ENCODE assay signal across 37 mouse cellular contexts in genomic region chr8:122626896-122627295, GRCm38 (mm10). TPM values are rescaled to one million over a fixed set of nuclear protein-coding genes. Genes with fewer than 3 reads are reported as not detected.
DNase-seq lines count a peak whose midpoint lies in the region; ATAC-seq and TF ChIP-seq lines count a peak whose summit lies in the region.
"Had no signal": no experiment of that assay in that cellular context is flagged by ENCODE, and none has a peak within 500 bp of the region (broad histone marks: within the 10 kb centered on the region; RNA-seq: fewer than 3 reads in every experiment).

No protein-coding gene starts in this region.

- TF ChIP-seq EP300 in stomach, postnatal 0 days (optimal IDR thresholded peaks at IDR 0.05), result no peak

- intact Hi-C loops in gastrocnemius, adult 2 months (cut with DNase I), result no loop called here
- intact Hi-C loops in gastrocnemius, postnatal 36 days (cut with DNase I), result no loop called here

- no peak overlapping the region for H3K9ac ChIP-seq in stomach, embryonic 15.5 days
- no peak overlapping the region for H3K9ac ChIP-seq in stomach, postnatal 0 days (ENCODE audit: low read length)
- H3K9ac ChIP-seq: limb, embryonic 12.5 days; midbrain, embryonic 13.5 days had no signal

- no peak for DNase-seq in gastrocnemius, adult 2 months
- no peak for DNase-seq in gastrocnemius, postnatal 36 days
- DNase-seq in stomach, postnatal 0 days (ENCODE audit: low spot score), result no peak
- DNase-seq in brain, adult 2 months (ENCODE audit: low read depth, low spot score), result peak; percentile 58
- no peak for DNase-seq in lung, postnatal 36 days
- DNase-seq: adrenal gland, postnatal 25 days; cerebellum, postnatal 14 days; kidney, adult 9 months; lung, adult 2 months; lung, postnatal 14 days; right cerebral cortex, postnatal 25 days; thymus, adult 2 months had no signal

- WGBS in stomach, embryonic 15.5 days, result 88% methylated on average over 2 of the region's 2 CpGs
- WGBS in stomach, postnatal 0 days, result 69% methylated on average over 2 of the region's 2 CpGs

- peak; percentile 16; the same call in 1 of the 2 replicates for ATAC-seq in stomach, embryonic 15.5 days (ENCODE audit: insufficient read depth, low FRiP score, low read depth)
- no peak for ATAC-seq in stomach, postnatal 0 days (ENCODE audit: low FRiP score, low TSS enrichment)
- 0 out of 2 replicates have a peak, but pooled peaks have one; percentile 5 for ATAC-seq in megakaryocyte-erythroid progenitor cell, adult 5-6 weeks (replicated peaks; ENCODE audit: low FRiP score, low TSS enrichment, poor library complexity, severe bottlenecking)
- no peak for ATAC-seq in inflammation-experienced regulatory T-cells, adult 6 months
- ATAC-seq: forebrain, embryonic 14.5 days; intestine, postnatal 0 days; midbrain, embryonic 13.5 days had no signal

- no peak overlapping the region for H3K4me3 ChIP-seq in gastrocnemius, adult 2 months
- H3K4me3 ChIP-seq in stomach, embryonic 15.5 days (replicated peaks), result no peak overlapping the region
- no peak overlapping the region for H3K4me3 ChIP-seq in stomach, postnatal 0 days (ENCODE audit: low read depth, low read length)
- H3K4me3 ChIP-seq: left cerebral cortex, adult 2 months; limb, embryonic 12.5 days; megakaryocyte, embryonic 14.5 days; midbrain, embryonic 13.5 days had no signal

- no peaks in the 10 kb centered on the region for H3K4me1 ChIP-seq in stomach, embryonic 15.5 days
- no peaks in the 10 kb centered on the region for H3K4me1 ChIP-seq in stomach, postnatal 0 days (replicated peaks; ENCODE audit: control insufficient read depth, insufficient read depth)

- H3K27me3 ChIP-seq in stomach, embryonic 15.5 days (replicated peaks), result peaks cover 10% of the 10 kb centered on the region; the same call in 1 of the 2 replicates
- H3K27me3 ChIP-seq in stomach, postnatal 0 days (ENCODE audit: control insufficient read depth, insufficient read depth, low read length), result no peaks in the 10 kb centered on the region

- H3K27ac ChIP-seq in gastrocnemius, adult 2 months, result 0 out of 2 replicates have a peak overlapping the region, but pooled peaks have one; percentile 12
- H3K27ac ChIP-seq in stomach, embryonic 15.5 days, result no peak overlapping the region
- H3K27ac ChIP-seq in stomach, postnatal 0 days (replicated peaks), result no peak overlapping the region
- H3K27ac ChIP-seq: left cerebral cortex, adult 2 months; limb, embryonic 12.5 days; midbrain, embryonic 13.5 days had no signal

- no peaks in the 10 kb centered on the region for H3K36me3 ChIP-seq in stomach, embryonic 15.5 days
- no peaks in the 10 kb centered on the region for H3K36me3 ChIP-seq in stomach, postnatal 0 days (ENCODE audit: control insufficient read depth, insufficient read depth, low read length)

- no peak overlapping the region for H3K4me2 ChIP-seq in stomach, embryonic 15.5 days
- no peak overlapping the region for H3K4me2 ChIP-seq in stomach, postnatal 0 days (replicated peaks; ENCODE audit: low read depth)
- H3K4me2 ChIP-seq: limb, embryonic 12.5 days; midbrain, embryonic 13.5 days had no signal

- H3K9me3 ChIP-seq in stomach, embryonic 15.5 days, result no peaks in the 10 kb centered on the region
- H3K9me3 ChIP-seq in stomach, postnatal 0 days (ENCODE audit: control insufficient read depth, low read length), result no peaks in the 10 kb centered on the region
- H3K9me3 ChIP-seq: limb, embryonic 12.5 days; megakaryocyte, embryonic 14.5 days; midbrain, embryonic 13.5 days had no signal

- no peak for TF ChIP-seq CTCF in gastrocnemius, adult 2 months (IDR thresholded peaks at IDR 0.05)
- TF ChIP-seq CTCF in stomach, postnatal 0 days (IDR thresholded peaks at IDR 0.05; ENCODE audit: low read depth), result no peak

RNA-seq across cellular contexts. Expression of gene Pabpn1l, which starts 4.4 kb away (rescaled TPM):
- total RNA-seq in gastrocnemius, adult 2 months (2021), result not detected
- total RNA-seq in gastrocnemius, postnatal 36 days (2021), result not detected
- 0.12 TPM in 1 of 2 replicates, not detected in the other for polyA plus RNA-seq in stomach, embryonic 15.5 days (2015; fragmentation: Nextera tagmentation; extraction: Ambion mirVana)
- 0.08 TPM in 1 of 2 replicates, not detected in the other for polyA plus RNA-seq in stomach, postnatal 0 days (2015; fragmentation: Nextera tagmentation; extraction: Ambion mirVana)
- total RNA-seq in megakaryocyte-erythroid progenitor cell, adult 5-6 weeks (2014; fragmentation: Nextera tagmentation), result not detected in 2 replicates
- total RNA-seq in megakaryocyte-erythroid progenitor cell, adult 5-6 weeks (2017), result not detected in 2 replicates
- not detected for polyA plus RNA-seq in inflammation-experienced regulatory T-cells, adult 6 months (2017; shearing (Covaris generic))
- total RNA-seq: adrenal gland, adult 18-20 months; adrenal gland, postnatal 25 days; gastrocnemius, adult 18-20 months; gastrocnemius, postnatal 4 days; heart, postnatal 25 days; layer of hippocampus, adult 18-20 months; layer of hippocampus, postnatal 10 days; left cerebral cortex, adult 2 months; left cerebral cortex, postnatal 25 days; liver, adult 2 months; neutrophil, adult 5-6 weeks had no signal
- polyA plus RNA-seq: cerebellum, adult 2 months; embryonic facial prominence, embryonic 11.5 days; forebrain, embryonic 14.5 days; heart, embryonic 14.5 days; hindbrain, embryonic 11.5 days; intestine, postnatal 0 days; limb, embryonic 12.5 days; liver, adult 2 months; lung, adult 2 months; midbrain, embryonic 13.5 days; neural tube, embryonic 11.5 days; stomach, embryonic 16.5 days; urinary bladder, adult 2 months had no signal

RNA-seq across cellular contexts. Expression of gene Trappc2l, which starts 15.5 kb away (rescaled TPM):
- 10 to 100 TPM; 39.3 to 45.5 TPM for total RNA-seq in gastrocnemius, adult 2 months (2021)
- total RNA-seq in gastrocnemius, postnatal 36 days (2021), result 10 to 100 TPM; 38.2 to 40.6 TPM
- 49.7 and 61.8 TPM in 2 replicates for polyA plus RNA-seq in stomach, embryonic 15.5 days (2015; fragmentation: Nextera tagmentation; extraction: Ambion mirVana)
- 48.0 and 49.5 TPM in 2 replicates for polyA plus RNA-seq in stomach, postnatal 0 days (2015; fragmentation: Nextera tagmentation; extraction: Ambion mirVana)
- 24.4 and 27.7 TPM in 2 replicates for total RNA-seq in megakaryocyte-erythroid progenitor cell, adult 5-6 weeks (2014; fragmentation: Nextera tagmentation)
- total RNA-seq in megakaryocyte-erythroid progenitor cell, adult 5-6 weeks (2017), result 10.2 and 19.6 TPM in 2 replicates
- 10 to 100 TPM; 57.7 to 82.5 (median 80.6) TPM for polyA plus RNA-seq in inflammation-experienced regulatory T-cells, adult 6 months (2017; shearing (Covaris generic))

RNA-seq across cellular contexts. Expression of gene Galns, which starts 15.6 kb away (rescaled TPM):
- 1 to 10 TPM; 1.0 to 1.1 TPM for total RNA-seq in gastrocnemius, adult 2 months (2021)
- 1 to 10 TPM; 1.3 to 1.6 TPM for total RNA-seq in gastrocnemius, postnatal 36 days (2021)
- 11.9 and 13.1 TPM in 2 replicates for polyA plus RNA-seq in stomach, embryonic 15.5 days (2015; fragmentation: Nextera tagmentation; extraction: Ambion mirVana)
- 8.2 TPM in 2 replicates for polyA plus RNA-seq in stomach, postnatal 0 days (2015; fragmentation: Nextera tagmentation; extraction: Ambion mirVana)
- 21.7 and 31.5 TPM in 2 replicates for total RNA-seq in megakaryocyte-erythroid progenitor cell, adult 5-6 weeks (2014; fragmentation: Nextera tagmentation)
- total RNA-seq in megakaryocyte-erythroid progenitor cell, adult 5-6 weeks (2017), result 3.8 and 8.2 TPM in 2 replicates
- 10 to 100 TPM in 2 of 3 experiments, 1 to 10 TPM in 1; 8.3 to 11.6 (median 10.6) TPM for polyA plus RNA-seq in inflammation-experienced regulatory T-cells, adult 6 months (2017; shearing (Covaris generic))

RNA-seq across cellular contexts. Expression of gene Aprt, which starts 50.2 kb away (rescaled TPM):
- 10 to 100 TPM; 40.5 to 44.8 TPM for total RNA-seq in gastrocnemius, adult 2 months (2021)
- total RNA-seq in gastrocnemius, postnatal 36 days (2021), result 10 to 100 TPM; 35.4 to 45.3 TPM
- polyA plus RNA-seq in stomach, embryonic 15.5 days (2015; fragmentation: Nextera tagmentation; extraction: Ambion mirVana), result 354 and 399 TPM in 2 replicates
- polyA plus RNA-seq in stomach, postnatal 0 days (2015; fragmentation: Nextera tagmentation; extraction: Ambion mirVana), result 311 and 314 TPM in 2 replicates
- total RNA-seq in megakaryocyte-erythroid progenitor cell, adult 5-6 weeks (2014; fragmentation: Nextera tagmentation), result 228 and 254 TPM in 2 replicates
- total RNA-seq in megakaryocyte-erythroid progenitor cell, adult 5-6 weeks (2017), result 55.1 and 106 TPM in 2 replicates
- polyA plus RNA-seq in inflammation-experienced regulatory T-cells, adult 6 months (2017; shearing (Covaris generic)), result 100 to 1,000 TPM; 168 to 215 (median 192) TPM

RNA-seq across cellular contexts. Expression of gene Cdt1, which starts 59.1 kb away (rescaled TPM):
- total RNA-seq in gastrocnemius, adult 2 months (2021), result 1 to 10 TPM in 1 of 2 experiments, under 1 TPM in 1; 0.78 to 1.5 TPM
- 1 to 10 TPM in 1 of 2 experiments, under 1 TPM in 1; 0.76 to 1.2 TPM for total RNA-seq in gastrocnemius, postnatal 36 days (2021)
- polyA plus RNA-seq in stomach, embryonic 15.5 days (2015; fragmentation: Nextera tagmentation; extraction: Ambion mirVana), result 34.9 and 37.0 TPM in 2 replicates
- polyA plus RNA-seq in stomach, postnatal 0 days (2015; fragmentation: Nextera tagmentation; extraction: Ambion mirVana), result 11.8 TPM in 2 replicates
- 133 and 150 TPM in 2 replicates for total RNA-seq in megakaryocyte-erythroid progenitor cell, adult 5-6 weeks (2014; fragmentation: Nextera tagmentation)
- 34.5 and 70.6 TPM in 2 replicates for total RNA-seq in megakaryocyte-erythroid progenitor cell, adult 5-6 weeks (2017)
- 10 to 100 TPM; 11.5 to 19.8 (median 11.7) TPM for polyA plus RNA-seq in inflammation-experienced regulatory T-cells, adult 6 months (2017; shearing (Covaris generic))

Comparison
In these comparisons a context has a peak if more than half of its experiments do, and no peak if none do; other contexts are left out.
1. ATAC-seq: peak in stomach, embryonic 15.5 days (single experiment) and megakaryocyte-erythroid progenitor cell, adult 5-6 weeks (single experiment); none in stomach, postnatal 0 days (single experiment) and inflammation-experienced regulatory T-cells, adult 6 months (single experiment).